Mouse (Mus musculus) retina, postnatal 7 days (tissue): ENCODE data around the gene Pdzd2.
A peak's percentile ranks its signal among the peaks of the same experiment; 100 is the strongest.

ENCODE experiments used
- DNase-seq: peaks from one replicate; pipeline ENCODE4 v3.0.0-alpha.2; 2012; ENCODE audit warnings: low read depth, low spot score

Pdzd2 gene

GRCm38 (mm10) chr15:12623521-12623920, 116.2 kb downstream of the Pdzd2 start:
- no peak for DNase-seq

- DNase-seq: no peak
These were observed 117.0 kb downstream of the Pdzd2 start for GRCm38 (mm10) chr15:12622701-12623100.

- no peak for DNase-seq
These were observed 117.6 kb downstream of the Pdzd2 start for GRCm38 (mm10) chr15:12622093-12622643.

- no peak for DNase-seq
These were observed 120.5 kb downstream of the Pdzd2 start for GRCm38 (mm10) chr15:12619273-12619672.

GRCm38 (mm10) chr15:12617651-12618050, 122.1 kb downstream of the Pdzd2 start:
- no peak for DNase-seq

GRCm38 (mm10) chr15:12617220-12617619, 122.5 kb downstream of the Pdzd2 start:
- DNase-seq: no peak

- DNase-seq: no peak
These were observed 124.5 kb downstream of the Pdzd2 start for GRCm38 (mm10) chr15:12614944-12615878.

GRCm38 (mm10) chr15:12614011-12614410, 125.7 kb downstream of the Pdzd2 start:
- DNase-seq: no peak

GRCm38 (mm10) chr15:12612944-12613675, 126.6 kb downstream of the Pdzd2 start:
- no peak for DNase-seq

- DNase-seq: no peak
These were observed 131.6 kb downstream of the Pdzd2 start for GRCm38 (mm10) chr15:12608090-12608489.

GRCm38 (mm10) chr15:12606306-12606705, 133.4 kb downstream of the Pdzd2 start:
- DNase-seq: no peak

- no peak for DNase-seq
These were observed 134.3 kb downstream of the Pdzd2 start for GRCm38 (mm10) chr15:12605239-12605993.

- no peak for DNase-seq
These were observed 136.1 kb downstream of the Pdzd2 start for GRCm38 (mm10) chr15:12603674-12604073.

GRCm38 (mm10) chr15:12593094-12593493, 146.6 kb downstream of the Pdzd2 start:
- no peak for DNase-seq

GRCm38 (mm10) chr15:12592628-12593027, 147.1 kb downstream of the Pdzd2 start:
- no peak for DNase-seq

- DNase-seq: no peak
These were observed 151.1 kb downstream of the Pdzd2 start for GRCm38 (mm10) chr15:12588661-12589060.

- no peak for DNase-seq
These were observed 152.8 kb downstream of the Pdzd2 start for GRCm38 (mm10) chr15:12586852-12587424.

- peak; percentile 49 for DNase-seq
These were observed 153.6 kb downstream of the Pdzd2 start for GRCm38 (mm10) chr15:12586154-12586553.

- no peak for DNase-seq
These were observed 156.7 kb downstream of the Pdzd2 start for GRCm38 (mm10) chr15:12583051-12583450.

- DNase-seq: no peak
These were observed 157.3 kb downstream of the Pdzd2 start for GRCm38 (mm10) chr15:12582471-12582870.

GRCm38 (mm10) chr15:12579196-12579595, 160.5 kb downstream of the Pdzd2 start:
- DNase-seq: no peak
